Mouse (Mus musculus): Measurements from ENCODE around the gene Psma3. TPM values are rescaled to one million over a fixed set of nuclear protein-coding genes. Genes with fewer than 3 reads are reported as not detected.
"Not testable (repeated sequence)": the region's sequence is repeated elsewhere in the genome, so short reads cannot be mapped to it uniquely, and the experiment has no call there.

Psma3 gene
- polyA plus RNA-seq, 1 experiment from 2014 or later = 651 TPM

GRCm38 (mm10) chr12:71024411-71024810 is 50.0 kb downstream of the Psma3 start:
- no peaks in the 10 kb centered on the region for H3K4me1 ChIP-seq
- no peak overlapping the region for H3K9ac ChIP-seq
- no peak overlapping the region for H3K27ac ChIP-seq
- H3K27me3 ChIP-seq = no peaks in the 10 kb centered on the region
- no peaks in the 10 kb centered on the region for H3K9me3 ChIP-seq
- 94% methylated on average over 10 of the region's 10 CpGs for whole genome bisulfite sequencing
- no peak overlapping the region for H3K4me2 ChIP-seq
- no peak for ATAC-seq (ENCODE audit: borderline replicate concordance, extremely low read depth, low FRiP score, low TSS enrichment)
- H3K36me3 ChIP-seq = peaks cover 86% of the 10 kb centered on the region
- H3K4me3 ChIP-seq = no peak overlapping the region

- not testable (repeated sequence) for ATAC-seq (ENCODE audit: borderline replicate concordance, extremely low read depth, low FRiP score, low TSS enrichment); H3K9me3 ChIP-seq; H3K27ac ChIP-seq; H3K9ac ChIP-seq; H3K4me3 ChIP-seq; H3K4me1 ChIP-seq; H3K27me3 ChIP-seq; H3K4me2 ChIP-seq
- 93% methylated on average over 8 of the region's 8 CpGs for WGBS
- H3K36me3 ChIP-seq = peaks cover 67% of the 10 kb centered on the region
Measured at GRCm38 (mm10) chr12:71028265-71028664, 53.8 kb downstream of the Psma3 start.

- H3K4me2 ChIP-seq = no peak overlapping the region
- peaks cover 48% of the 10 kb centered on the region for H3K36me3 ChIP-seq
- H3K9me3 ChIP-seq = no peaks in the 10 kb centered on the region
- ATAC-seq (ENCODE audit: borderline replicate concordance, extremely low read depth, low FRiP score, low TSS enrichment) = no peak
- H3K4me3 ChIP-seq = no peak overlapping the region
- H3K27me3 ChIP-seq = no peaks in the 10 kb centered on the region
- H3K27ac ChIP-seq = no peak overlapping the region
- H3K4me1 ChIP-seq = no peaks in the 10 kb centered on the region
- H3K9ac ChIP-seq = no peak overlapping the region
- 77% methylated on average over 8 of the region's 8 CpGs for WGBS
Measured at GRCm38 (mm10) chr12:71030260-71030659, 55.8 kb downstream of the Psma3 start.

- no peaks in the 10 kb centered on the region for H3K27me3 ChIP-seq
- no peak overlapping the region for H3K4me2 ChIP-seq
- H3K4me3 ChIP-seq = no peak overlapping the region
- H3K27ac ChIP-seq = no peak overlapping the region
- H3K4me1 ChIP-seq = no peaks in the 10 kb centered on the region
- no peak for ATAC-seq (ENCODE audit: borderline replicate concordance, extremely low read depth, low FRiP score, low TSS enrichment)
- WGBS = 96% methylated on average over 5 of the region's 5 CpGs
- no peak overlapping the region for H3K9ac ChIP-seq
- peaks cover 44% of the 10 kb centered on the region for H3K36me3 ChIP-seq
- H3K9me3 ChIP-seq = no peaks in the 10 kb centered on the region
Measured at GRCm38 (mm10) chr12:71030722-71031121, 56.3 kb downstream of the Psma3 start.

GRCm38 (mm10) chr12:71035826-71036225 is 61.4 kb downstream of the Psma3 start:
- no peaks in the 10 kb centered on the region for H3K4me1 ChIP-seq
- no peaks in the 10 kb centered on the region for H3K27me3 ChIP-seq
- 90% methylated on average over 4 of the region's 4 CpGs for WGBS
- no peak for ATAC-seq (ENCODE audit: borderline replicate concordance, extremely low read depth, low FRiP score, low TSS enrichment)
- no peak overlapping the region for H3K4me3 ChIP-seq
- no peaks in the 10 kb centered on the region for H3K9me3 ChIP-seq
- H3K27ac ChIP-seq = no peak overlapping the region
- H3K36me3 ChIP-seq = peaks cover 30% of the 10 kb centered on the region
- H3K4me2 ChIP-seq = no peak overlapping the region
- no peak overlapping the region for H3K9ac ChIP-seq

GRCm38 (mm10) chr12:71036729-71037404 is 62.4 kb downstream of the Psma3 start:
- no peak overlapping the region for H3K4me2 ChIP-seq
- no peaks in the 10 kb centered on the region for H3K4me1 ChIP-seq
- no peaks in the 10 kb centered on the region for H3K27me3 ChIP-seq
- no peaks in the 10 kb centered on the region for H3K9me3 ChIP-seq
- no peak for ATAC-seq (ENCODE audit: borderline replicate concordance, extremely low read depth, low FRiP score, low TSS enrichment)
- no peak overlapping the region for H3K27ac ChIP-seq
- H3K4me3 ChIP-seq = no peak overlapping the region
- H3K36me3 ChIP-seq = peaks cover 36% of the 10 kb centered on the region
- H3K9ac ChIP-seq = no peak overlapping the region
- WGBS = 89% methylated on average over 12 of the region's 12 CpGs

GRCm38 (mm10) chr12:71040462-71040861 is 66.0 kb downstream of the Psma3 start:
- H3K36me3 ChIP-seq = peaks cover 47% of the 10 kb centered on the region

GRCm38 (mm10) chr12:71042451-71042850 is 68.0 kb downstream of the Psma3 start:
- Histone ChIP-seq H3K27ac (no peak overlapping the region), H3K9ac (no peak overlapping the region), H3K4me1 (0 out of 2 replicates have a peak, but pooled peaks cover under 1% of the 10 kb centered on the region), H3K36me3 (peaks cover 51% of the 10 kb centered on the region), H3K9me3 (no peaks in the 10 kb centered on the region), H3K27me3 (no peaks in the 10 kb centered on the region), H3K4me3 (no peak overlapping the region), H3K4me2 (no peak overlapping the region)
- no peak for ATAC-seq (ENCODE audit: borderline replicate concordance, extremely low read depth, low FRiP score, low TSS enrichment)
- WGBS = 97% methylated on average over 1 of the region's 1 CpGs

More at GRCm38 (mm10) chr12:71040462-71040861, 66.0 kb downstream of the Psma3 start:
- Histone ChIP-seq H3K9me3 (no peaks in the 10 kb centered on the region), H3K4me1 (no peaks in the 10 kb centered on the region), H3K27me3 (no peaks in the 10 kb centered on the region), H3K9ac (no peak overlapping the region), H3K27ac (no peak overlapping the region), H3K4me2 (no peak overlapping the region), H3K4me3 (no peak overlapping the region)
- WGBS = 79% methylated on average over 7 of the region's 7 CpGs
- ATAC-seq (ENCODE audit: borderline replicate concordance, extremely low read depth, low FRiP score, low TSS enrichment) = no peak

- H3K4me1 ChIP-seq = peaks cover 10% of the 10 kb centered on the region; the same call in 1 of the 2 replicates
- H3K9ac ChIP-seq = no peak overlapping the region
- no peaks in the 10 kb centered on the region for H3K27me3 ChIP-seq
- no peaks in the 10 kb centered on the region for H3K9me3 ChIP-seq
- no peak overlapping the region for H3K4me3 ChIP-seq
- ATAC-seq (ENCODE audit: borderline replicate concordance, extremely low read depth, low FRiP score, low TSS enrichment) = no peak
- no peak overlapping the region for H3K4me2 ChIP-seq
- no peak overlapping the region for H3K27ac ChIP-seq
- WGBS = 91% methylated on average over 3 of the region's 3 CpGs
- peaks cover 44% of the 10 kb centered on the region for H3K36me3 ChIP-seq
Measured at GRCm38 (mm10) chr12:71043571-71043970, 69.2 kb downstream of the Psma3 start.

- Histone ChIP-seq H3K9ac (no peak overlapping the region), H3K27me3 (no peaks in the 10 kb centered on the region), H3K4me3 (no peak overlapping the region), H3K4me1 (peaks cover 13% of the 10 kb centered on the region; the same call in 1 of the 2 replicates), H3K9me3 (no peaks in the 10 kb centered on the region), H3K4me2 (no peak overlapping the region), H3K36me3 (peaks cover 41% of the 10 kb centered on the region), H3K27ac (no peak overlapping the region)
- no peak for ATAC-seq (ENCODE audit: borderline replicate concordance, extremely low read depth, low FRiP score, low TSS enrichment)
- WGBS = 83% methylated on average over 2 of the region's 2 CpGs
Measured at GRCm38 (mm10) chr12:71044488-71044887, 70.1 kb downstream of the Psma3 start.
